Mouse (Mus musculus): ENCODE measurements around the gene Vill. TPM values are rescaled to one million over a fixed set of nuclear protein-coding genes. Genes with fewer than 3 reads are reported as not detected.

Gene Vill
- polyA plus RNA-seq (2016; fragmentation: Nextera tagmentation; extraction: Ambion mirVana) = 13.6 and 15.2 TPM in 2 replicates

- DNase-seq (ENCODE audit: extremely low spot score, low spot score) = peak; percentile 65
- Histone ChIP-seq H3K4me3 (peak within 1 kb of the TSS; percentile 54), H3K4me1 (peaks cover 44% of the 10 kb centered on the region), H3K27ac (peak within 1 kb of the TSS; percentile 82), H3K9me3 (no peaks in the 10 kb centered on the region), H3K36me3 (replicated peaks) (no peaks in the 10 kb centered on the region), H3K27me3 (ENCODE audit: poor library complexity, severe bottlenecking) (peaks cover 51% of the 10 kb centered on the region)
- WGBS = 21% methylated on average over 22 of the region's 22 CpGs
These were observed at the start of gene Vill for GRCm38 (mm10) chr9:119052154-119052944. Gene Vill, plus strand, starts transcription at chr9:119052778.

GRCm38 (mm10) chr9:119003990-119004702, 48.4 kb upstream of the Vill start:
- H3K27me3 ChIP-seq (ENCODE audit: poor library complexity, severe bottlenecking) = no peaks in the 10 kb centered on the region
- H3K4me3 ChIP-seq = no peak overlapping the region
- WGBS = 91% methylated on average over 23 of the region's 23 CpGs
- no peak for DNase-seq (ENCODE audit: extremely low spot score, low spot score)
- H3K27ac ChIP-seq = 0 out of 2 replicates have a peak overlapping the region, but pooled peaks have one; percentile 27
- H3K36me3 ChIP-seq (replicated peaks) = no peaks in the 10 kb centered on the region
- no peaks in the 10 kb centered on the region for H3K9me3 ChIP-seq
- H3K4me1 ChIP-seq = peaks cover 23% of the 10 kb centered on the region

GRCm38 (mm10) chr9:119004703-119005076, 47.9 kb upstream of the Vill start:
- no peaks in the 10 kb centered on the region for H3K36me3 ChIP-seq (replicated peaks)
- 0 out of 2 replicates have a peak overlapping the region, but pooled peaks have one; percentile 27 for H3K27ac ChIP-seq
- DNase-seq (ENCODE audit: extremely low spot score, low spot score) = no peak
- peaks cover 23% of the 10 kb centered on the region for H3K4me1 ChIP-seq
- WGBS = 92% methylated on average over 16 of the region's 16 CpGs
- no peaks in the 10 kb centered on the region for H3K9me3 ChIP-seq
- H3K27me3 ChIP-seq (ENCODE audit: poor library complexity, severe bottlenecking) = no peaks in the 10 kb centered on the region
- no peak overlapping the region for H3K4me3 ChIP-seq

- Histone ChIP-seq H3K9me3 (no peaks in the 10 kb centered on the region), H3K4me3 (no peak overlapping the region)
These were observed 47.1 kb upstream of the Vill start for GRCm38 (mm10) chr9:119005303-119006029.

GRCm38 (mm10) chr9:119007266-119007665, 45.3 kb upstream of the Vill start:
- WGBS = 92% methylated on average over 10 of the region's 10 CpGs
- H3K27ac ChIP-seq = no peak overlapping the region
- DNase-seq (ENCODE audit: extremely low spot score, low spot score) = no peak
- no peaks in the 10 kb centered on the region for H3K9me3 ChIP-seq
- H3K4me1 ChIP-seq = peaks cover 25% of the 10 kb centered on the region
- 0 out of 2 replicates have a peak, but pooled peaks cover 3% of the 10 kb centered on the region for H3K36me3 ChIP-seq (replicated peaks)
- no peaks in the 10 kb centered on the region for H3K27me3 ChIP-seq (ENCODE audit: poor library complexity, severe bottlenecking)
- H3K4me3 ChIP-seq = no peak overlapping the region

More at GRCm38 (mm10) chr9:119005303-119006029, 47.1 kb upstream of the Vill start:
- H3K27me3 ChIP-seq (ENCODE audit: poor library complexity, severe bottlenecking) = no peaks in the 10 kb centered on the region
- WGBS = 84% methylated on average over 15 of the region's 15 CpGs
- DNase-seq (ENCODE audit: extremely low spot score, low spot score) = no peak
- peaks cover 24% of the 10 kb centered on the region for H3K4me1 ChIP-seq
- peak overlapping the region; percentile 27; the same call in 1 of the 2 replicates for H3K27ac ChIP-seq
- H3K36me3 ChIP-seq (replicated peaks) = no peaks in the 10 kb centered on the region

GRCm38 (mm10) chr9:119008871-119009270, 43.7 kb upstream of the Vill start:
- H3K4me3 ChIP-seq = no peak overlapping the region
- peaks cover 25% of the 10 kb centered on the region for H3K4me1 ChIP-seq
- no peaks in the 10 kb centered on the region for H3K9me3 ChIP-seq
- no peak for DNase-seq (ENCODE audit: extremely low spot score, low spot score)
- peaks cover 12% of the 10 kb centered on the region for H3K36me3 ChIP-seq (replicated peaks)
- 90% methylated on average over 7 of the region's 7 CpGs for WGBS
- no peaks in the 10 kb centered on the region for H3K27me3 ChIP-seq (ENCODE audit: poor library complexity, severe bottlenecking)
- 0 out of 2 replicates have a peak overlapping the region, but pooled peaks have one; percentile 18 for H3K27ac ChIP-seq

GRCm38 (mm10) chr9:119010156-119010710, 42.3 kb upstream of the Vill start:
- WGBS = 88% methylated on average over 13 of the region's 13 CpGs
- H3K4me1 ChIP-seq = peaks cover 17% of the 10 kb centered on the region
- H3K9me3 ChIP-seq = no peaks in the 10 kb centered on the region
- no peak overlapping the region for H3K4me3 ChIP-seq
- peaks cover 22% of the 10 kb centered on the region for H3K36me3 ChIP-seq (replicated peaks)
- H3K27ac ChIP-seq = 0 out of 2 replicates have a peak overlapping the region, but pooled peaks have one; percentile 9
- no peaks in the 10 kb centered on the region for H3K27me3 ChIP-seq (ENCODE audit: poor library complexity, severe bottlenecking)
- DNase-seq (ENCODE audit: extremely low spot score, low spot score) = no peak

- Histone ChIP-seq H3K27me3 (ENCODE audit: poor library complexity, severe bottlenecking) (no peaks in the 10 kb centered on the region), H3K27ac (no peak overlapping the region), H3K9me3 (no peaks in the 10 kb centered on the region), H3K36me3 (replicated peaks) (peaks cover 34% of the 10 kb centered on the region), H3K4me1 (peaks cover 11% of the 10 kb centered on the region), H3K4me3 (no peak overlapping the region)
- 85% methylated on average over 7 of the region's 7 CpGs for WGBS
- DNase-seq (ENCODE audit: extremely low spot score, low spot score) = no peak
These were observed 35.6 kb upstream of the Vill start for GRCm38 (mm10) chr9:119016785-119017507.

GRCm38 (mm10) chr9:119021731-119022130, 30.8 kb upstream of the Vill start:
- Histone ChIP-seq H3K36me3 (replicated peaks) (peaks cover 11% of the 10 kb centered on the region), H3K27me3 (ENCODE audit: poor library complexity, severe bottlenecking) (no peaks in the 10 kb centered on the region), H3K4me1 (peaks cover 11% of the 10 kb centered on the region), H3K4me3 (no peak overlapping the region), H3K27ac (no peak overlapping the region), H3K9me3 (no peaks in the 10 kb centered on the region)
- 75% methylated on average over 7 of the region's 7 CpGs for WGBS
- DNase-seq (ENCODE audit: extremely low spot score, low spot score) = no peak

- no peaks in the 10 kb centered on the region for H3K36me3 ChIP-seq (replicated peaks)
- no peak overlapping the region for H3K4me3 ChIP-seq
- no peaks in the 10 kb centered on the region for H3K27me3 ChIP-seq (ENCODE audit: poor library complexity, severe bottlenecking)
- DNase-seq (ENCODE audit: extremely low spot score, low spot score) = no peak
- 86% methylated on average over 6 of the region's 6 CpGs for WGBS
- no peak overlapping the region for H3K27ac ChIP-seq
- H3K9me3 ChIP-seq = no peaks in the 10 kb centered on the region
- peaks cover 11% of the 10 kb centered on the region for H3K4me1 ChIP-seq
These were observed 27.3 kb upstream of the Vill start for GRCm38 (mm10) chr9:119025263-119025662.

- Histone ChIP-seq H3K27ac (no peak overlapping the region), H3K9me3 (no peaks in the 10 kb centered on the region), H3K4me3 (no peak overlapping the region), H3K36me3 (replicated peaks) (no peaks in the 10 kb centered on the region), H3K4me1 (peaks cover 9% of the 10 kb centered on the region), H3K27me3 (ENCODE audit: poor library complexity, severe bottlenecking) (no peaks in the 10 kb centered on the region)
- 91% methylated on average over 7 of the region's 7 CpGs for WGBS
- no peak for DNase-seq (ENCODE audit: extremely low spot score, low spot score)
These were observed 26.7 kb upstream of the Vill start for GRCm38 (mm10) chr9:119025832-119026331.

All from forebrain, embryonic 10.5 days (tissue).